Mouse (Mus musculus) MEL (cell line): ENCODE data around the gene Hivep2. TPM values are rescaled to one million over a fixed set of nuclear protein-coding genes. Genes with fewer than 3 reads are reported as not detected.

Source experiments
- DNase-seq: peaks from one replicate; pipeline ENCODE4 v3.0.0; 2011; ENCODE audit warnings: low read depth, low spot score
- H3K27ac ChIP-seq: 2 replicates; pipeline ENCODE4 v1.5.1; 2012; ENCODE audit warnings: low read depth, mild to moderate bottlenecking, control low read depth, low read length, moderate library complexity; ENCODE audit not compliant: control insufficient read depth
- H3K27me3 ChIP-seq, 2 experiments: fragments of 150-350 bp in 1 of 2; sonication (generic) in 1 of 2; 2 replicates each; pipeline ENCODE4 v1.6.1; 2012; ENCODE audit warnings: low read length in 2 of 2, mild to moderate bottlenecking in 2 of 2, improper control_type of control experiment in 1 of 2, moderate library complexity in 1 of 2; ENCODE audit not compliant: insufficient read depth in 2 of 2, control insufficient read depth in 1 of 2
- H3K36me3 ChIP-seq, 2 experiments: 2 replicates each; pipeline ENCODE4 v1.6.1; 2012 to 2014; ENCODE audit warnings: low read length in 2 of 2, improper control_type of control experiment in 1 of 2, inconsistent platforms in 1 of 2, mild to moderate bottlenecking in 1 of 2; ENCODE audit not compliant: insufficient read depth in 2 of 2, control insufficient read depth in 1 of 2
- H3K4me1 ChIP-seq, 2 experiments: fragments of 150-350 bp in 1 of 2; sonication (generic) in 1 of 2; 2 replicates each; pipeline ENCODE4 v1.6.1; 2012; ENCODE audit warnings: low read length in 2 of 2, improper control_type of control experiment in 1 of 2, mild to moderate bottlenecking in 1 of 2; ENCODE audit not compliant: insufficient read depth in 2 of 2, control insufficient read depth in 1 of 2
- H3K4me3 ChIP-seq, 2 experiments: fragments of 150-350 bp in 1 of 2; sonication (generic) in 1 of 2; 2 replicates each; pipeline ENCODE4 v1.5.1; 2012; ENCODE audit warnings: low read depth in 2 of 2, low read length in 2 of 2, mild to moderate bottlenecking in 2 of 2, moderate library complexity in 2 of 2, control low read depth in 1 of 2, improper control_type of control experiment in 1 of 2; ENCODE audit not compliant: control insufficient read depth in 1 of 2, insufficient read depth in 1 of 2
- H3K79me2 ChIP-seq: 2 replicates; pipeline ENCODE4 v1.6.1; 2012; ENCODE audit warnings: mild to moderate bottlenecking, low read length, moderate library complexity; ENCODE audit not compliant: control insufficient read depth, poor library complexity, insufficient read depth
- H3K9ac ChIP-seq: 2 replicates; pipeline ENCODE4 v1.6.1; 2012; ENCODE audit warnings: low read depth, mild to moderate bottlenecking, control low read depth, low read length, moderate library complexity; ENCODE audit not compliant: control insufficient read depth, poor library complexity, severe bottlenecking
- H3K9me3 ChIP-seq: fragments of 150-350 bp; sonication (generic); replicated peaks from 2 replicates; pipeline ENCODE4 v1.6.1; 2012; ENCODE audit warnings: mild to moderate bottlenecking, low read length, improper control_type of control experiment, moderate library complexity; ENCODE audit not compliant: insufficient read depth
- E2F4 ChIP-seq: IDR thresholded peaks from 2 replicates; pipeline ENCODE4 v1.6.1; 2011; ENCODE audit warnings: low read depth, low read length, improper control_type of control experiment, borderline replicate concordance
- EP300 ChIP-seq, 2 experiments: IDR thresholded peaks; 2 replicates each; pipeline ENCODE4 v1.6.1; 2011; ENCODE audit warnings: improper control_type of control experiment in 2 of 2, low read length in 2 of 2, low read depth in 1 of 2, mild to moderate bottlenecking in 1 of 2
- ETS1 ChIP-seq: IDR thresholded peaks from 2 replicates; pipeline ENCODE4 v1.6.1; 2012; ENCODE audit warnings: low read depth, mild to moderate bottlenecking, inconsistent platforms, low read length, improper control_type of control experiment, moderate library complexity
- GATA1 ChIP-seq: IDR thresholded peaks from 2 replicates; pipeline ENCODE4 v1.6.1; 2011; ENCODE audit warnings: low read depth, low read length, improper control_type of control experiment
- JUND ChIP-seq: IDR thresholded peaks from 2 replicates; pipeline ENCODE4 v1.6.1; 2011; ENCODE audit warnings: low read depth, mild to moderate bottlenecking, improper control_type of control experiment, low read length
- KAT2A ChIP-seq: conservative IDR thresholded peaks from 2 replicates; pipeline ENCODE4 v1.6.1; 2012; ENCODE audit warnings: low read depth, low read length, improper control_type of control experiment, inconsistent platforms
- MAFK ChIP-seq: IDR thresholded peaks from 2 replicates; pipeline ENCODE4 v1.6.1; 2011; ENCODE audit warnings: low read depth, mild to moderate bottlenecking, low read length, improper control_type of control experiment, borderline replicate concordance
- MAX ChIP-seq: IDR thresholded peaks from 2 replicates; pipeline ENCODE4 v1.6.1; 2011; ENCODE audit warnings: low read length, improper control_type of control experiment
- MXI1 ChIP-seq: IDR thresholded peaks from 2 replicates; pipeline ENCODE4 v1.6.1; 2011; ENCODE audit warnings: mild to moderate bottlenecking, low read depth, low read length, improper control_type of control experiment
- MYC ChIP-seq: IDR thresholded peaks from 2 replicates; pipeline ENCODE4 v1.6.1; 2011; ENCODE audit warnings: low read depth, mild to moderate bottlenecking, low read length, improper control_type of control experiment, moderate library complexity
- RAD21 ChIP-seq: IDR thresholded peaks from 2 replicates; pipeline ENCODE4 v1.6.1; 2011; ENCODE audit warnings: mild to moderate bottlenecking, low read depth, low read length, improper control_type of control experiment
- RCOR1 ChIP-seq: IDR thresholded peaks from 2 replicates; pipeline ENCODE4 v1.6.1; 2012; ENCODE audit warnings: low read depth, mild to moderate bottlenecking, inconsistent platforms, low read length, improper control_type of control experiment
- SIN3A ChIP-seq: IDR thresholded peaks from 2 replicates; pipeline ENCODE4 v1.6.1; 2012; ENCODE audit warnings: low read length, improper control_type of control experiment, inconsistent platforms
- TBP ChIP-seq: IDR thresholded peaks from 2 replicates; pipeline ENCODE4 v1.8.0; 2011; ENCODE audit warnings: low read depth, low read length, improper control_type of control experiment
- TCF12 ChIP-seq: IDR thresholded peaks from 2 replicates; pipeline ENCODE4 v1.6.1; 2014; ENCODE audit warnings: low read depth, mild to moderate bottlenecking, inconsistent platforms, low read length, improper control_type of control experiment, moderate library complexity
- UBTF ChIP-seq: IDR thresholded peaks from 2 replicates; pipeline ENCODE4 v1.6.1; 2012; ENCODE audit warnings: low read depth, mild to moderate bottlenecking, inconsistent platforms, low read length, improper control_type of control experiment, moderate library complexity, borderline replicate concordance; ENCODE audit not compliant: insufficient read depth
- USF1 ChIP-seq: IDR thresholded peaks from 2 replicates; pipeline ENCODE4 v1.6.1; 2014; ENCODE audit warnings: low read depth, mild to moderate bottlenecking, inconsistent platforms, low read length, improper control_type of control experiment, moderate library complexity
- USF2 ChIP-seq, 2 experiments: IDR thresholded peaks; 2 replicates each; pipeline ENCODE4 v1.6.1; 2011 to 2012; ENCODE audit warnings: improper control_type of control experiment in 2 of 2, low read length in 2 of 2, borderline replicate concordance in 1 of 2, inconsistent platforms in 1 of 2, low read depth in 1 of 2, mild to moderate bottlenecking in 1 of 2; ENCODE audit not compliant: insufficient read depth in 1 of 2
- ZC3H11A ChIP-seq: IDR thresholded peaks from 2 replicates; pipeline ENCODE4 v1.6.1; 2012; ENCODE audit warnings: low read depth, mild to moderate bottlenecking, inconsistent platforms, low read length, improper control_type of control experiment
- ZKSCAN1 ChIP-seq: IDR thresholded peaks from 2 replicates; pipeline ENCODE4 v1.6.1; 2012; ENCODE audit warnings: low read depth, mild to moderate bottlenecking, inconsistent platforms, low read length, improper control_type of control experiment, moderate library complexity
- ZNF384 ChIP-seq: IDR thresholded peaks from 2 replicates; pipeline ENCODE4 v1.6.1; 2012; ENCODE audit warnings: low read depth, mild to moderate bottlenecking, inconsistent platforms, low read length, improper control_type of control experiment
- polyA plus RNA-seq, 2 experiments: library from polyadenylated mRNA; stranded (reverse) in 1 of 2; unstranded in 1 of 2; fragments of >175 nt in 1 of 2; fragments of >200 nt in 1 of 2; gene quantifications; 2 replicates each; pipeline versions ENCODE4 v1.2.1 to v1.2.4; 2012; ENCODE audit warnings: low replicate concordance in 2 of 2, low read depth in 1 of 2; ENCODE audit not compliant: insufficient read length in 2 of 2, insufficient read depth in 1 of 2, missing spikeins in 1 of 2
- total RNA-seq: library from RNA; depleted of rRNA; stranded (reverse); fragments of 300-350 nt; gene quantifications from 2 replicates; pipeline ENCODE4 v1.2.3, GENCODE M21; 2012

Hivep2 gene
- total and polyA plus RNA-seq, 3 experiments = not detected

DNA sequence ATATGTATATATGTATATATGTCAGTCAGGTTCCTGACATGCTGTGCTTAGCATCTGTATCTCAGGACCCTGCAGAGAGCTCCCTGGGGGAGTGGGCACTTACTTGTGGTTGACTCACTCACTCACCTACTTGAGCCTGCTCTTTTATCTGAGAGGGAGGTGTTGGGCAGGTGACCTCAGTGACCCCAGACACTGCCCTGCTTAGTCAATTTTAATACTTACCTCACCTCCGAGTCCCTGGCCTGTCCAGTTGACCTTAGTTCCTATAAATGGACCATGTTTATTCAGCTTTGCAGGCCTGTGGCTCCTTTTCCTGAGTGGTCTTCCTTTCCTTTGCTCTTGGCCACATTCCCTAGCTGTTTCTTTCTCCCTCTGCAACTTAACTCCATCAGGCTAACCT, 61.9 kb downstream of the Hivep2 start:
- H3K4me3 ChIP-seq = no peak overlapping the region
- no peaks in the 10 kb centered on the region for H3K79me2 ChIP-seq
- H3K9me3 ChIP-seq = no peaks in the 10 kb centered on the region
- no peak overlapping the region for H3K9ac ChIP-seq
- TF ChIP-seq UBTF = no peak
- no peak for TF ChIP-seq MXI1
- TF ChIP-seq MYC = no peak
- TF ChIP-seq USF1 = no peak
- TF ChIP-seq TBP = no peak
- no peak for TF ChIP-seq SIN3A
- TF ChIP-seq ZKSCAN1 = no peak
- no peak for TF ChIP-seq ETS1
- no peak for TF ChIP-seq MAX
- no peak for TF ChIP-seq KAT2A
- TF ChIP-seq TCF12 = no peak
- no peak for TF ChIP-seq JUND
- H3K27me3 ChIP-seq = no peaks in the 10 kb centered on the region
- H3K27ac ChIP-seq = no peak overlapping the region
- DNase-seq = no peak
- H3K36me3 ChIP-seq = no peaks in the 10 kb centered on the region
- H3K4me1 ChIP-seq = no peaks in the 10 kb centered on the region

DNA sequence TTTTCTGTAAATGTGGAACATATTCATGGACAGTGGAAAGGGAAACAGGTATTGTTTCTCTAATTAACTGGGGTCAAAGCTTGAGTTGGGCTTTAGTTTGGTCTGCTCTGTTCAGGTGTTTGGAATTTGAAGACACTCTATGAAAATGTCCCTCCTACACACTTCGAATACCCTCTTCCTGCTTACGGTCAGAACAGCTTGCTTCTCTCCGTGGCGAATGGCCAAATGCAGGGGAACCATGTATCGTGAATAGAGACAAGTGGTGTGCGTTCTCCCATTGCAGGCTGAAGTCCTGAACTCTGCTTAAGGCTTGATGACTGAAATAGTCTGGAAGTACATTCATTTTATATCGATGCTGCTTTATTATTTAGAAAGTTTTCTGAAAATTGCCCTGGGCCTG, 63.1 kb downstream of the Hivep2 start:
- Histone ChIP-seq H3K9ac (no peak overlapping the region), H3K36me3 (no peaks in the 10 kb centered on the region), H3K4me1 (no peaks in the 10 kb centered on the region), H3K4me3 (no peak overlapping the region), H3K27me3 (no peaks in the 10 kb centered on the region), H3K9me3 (no peaks in the 10 kb centered on the region), H3K79me2 (no peaks in the 10 kb centered on the region), H3K27ac (no peak overlapping the region)
- DNase-seq = no peak
- TF ChIP-seq ZC3H11A = no peak
- TF ChIP-seq USF1 = no peak
- TF ChIP-seq RAD21 = no peak
- TF ChIP-seq MAFK = no peak
- no peak for TF ChIP-seq TCF12
- no peak for TF ChIP-seq EP300 (IDR thresholded peaks at IDR 0.05; ENCODE audit: low read depth in 1 of 2, low read length in 2 of 2)
- no peak for TF ChIP-seq GATA1
- no peak for TF ChIP-seq USF2 (IDR thresholded peaks at IDR 0.05; ENCODE audit: borderline replicate concordance in 1 of 2, insufficient read depth in 1 of 2, low read depth in 1 of 2, low read length in 2 of 2)
- no peak for TF ChIP-seq RCOR1
- no peak for TF ChIP-seq ZNF384
- TF ChIP-seq MYC = no peak
- TF ChIP-seq E2F4 = no peak
- no peak for TF ChIP-seq TBP
